Mouse (Mus musculus) C2C12 (cell line): Measurements from ENCODE around the gene Cdc42se2. TPM values are rescaled to one million over a fixed set of nuclear protein-coding genes. Genes with fewer than 3 reads are reported as not detected.

Source experiments
- H3K27me3 ChIP-seq: one replicate; pipeline ENCODE4 v1.6.1; 2011; ENCODE audit not compliant: control insufficient read depth, insufficient read depth, insufficient read length
- H3K36me3 ChIP-seq: one replicate; pipeline ENCODE4 v1.6.1; 2011; ENCODE audit not compliant: control insufficient read depth, insufficient read depth
- H3K4me3 ChIP-seq: one replicate; pipeline ENCODE4 v1.5.1; 2011; ENCODE audit warnings: mild to moderate bottlenecking, control low read depth; ENCODE audit not compliant: poor library complexity, insufficient read depth, severe bottlenecking
- H3K79me2 ChIP-seq: one replicate; pipeline ENCODE4 v1.6.1; 2011; ENCODE audit not compliant: control insufficient read depth, insufficient read depth
- H3K79me3 ChIP-seq: one replicate; pipeline ENCODE4 v1.6.1; 2011; ENCODE audit warnings: low read depth, control low read depth
- H3ac ChIP-seq: one replicate; pipeline ENCODE3; 2011; ENCODE audit warnings: low read depth; ENCODE audit not compliant: control insufficient read depth, insufficient read length
- CEBPB ChIP-seq: IDR thresholded peaks from one replicate; pipeline ENCODE4 v1.6.1; 2011; ENCODE audit warnings: low read depth, mild to moderate bottlenecking, control low read depth, moderate library complexity
- CTCF ChIP-seq: IDR thresholded peaks from one replicate; pipeline ENCODE4 v1.5.1; 2011; ENCODE audit not compliant: control insufficient read depth, insufficient read depth, insufficient read length
- FOSL1 ChIP-seq: IDR thresholded peaks from one replicate; pipeline ENCODE4 v1.8.0; 2011; ENCODE audit warnings: mild to moderate bottlenecking, low read length; ENCODE audit not compliant: poor library complexity, insufficient read depth, severe bottlenecking
- MAX ChIP-seq: IDR thresholded peaks from one replicate; pipeline ENCODE4 v1.6.1; 2011; ENCODE audit warnings: mild to moderate bottlenecking, control low read depth
- MYOD1 ChIP-seq: IDR thresholded peaks from one replicate; pipeline ENCODE4 v1.6.1; 2011; ENCODE audit warnings: low read depth; ENCODE audit not compliant: control insufficient read depth, insufficient read length
- MYOG ChIP-seq: IDR thresholded peaks from one replicate; pipeline ENCODE4 v1.6.1; 2011; ENCODE audit not compliant: control insufficient read depth, insufficient read length; ENCODE audit errors: extremely low read depth
- USF1 ChIP-seq: IDR thresholded peaks from one replicate; pipeline ENCODE4 v1.6.1; 2011; ENCODE audit warnings: low read depth, mild to moderate bottlenecking, control low read depth, moderate library complexity
- polyA plus RNA-seq: library from polyadenylated mRNA; unstranded; fragments of >200 nt; fragmentation: generic; extraction: Trizol; gene quantifications from one replicate; pipeline ENCODE4 v1.2.1, GENCODE M21; 2012; ENCODE audit warnings: missing spikeins

The Cdc42se2 gene
- polyA plus RNA-seq, 1 experiment: 21.8 TPM

- H3K79me3 ChIP-seq: peaks cover 59% of the 10 kb centered on the region
- no peak for TF ChIP-seq MYOG
- no peak for TF ChIP-seq MYOD1
- TF ChIP-seq CEBPB: no peak
- no peak for TF ChIP-seq FOSL1
- TF ChIP-seq CTCF: no peak
- TF ChIP-seq USF1: no peak
- no peak for TF ChIP-seq MAX
- H3ac ChIP-seq: no peak overlapping the region
- H3K4me3 ChIP-seq: no peak overlapping the region
- H3K79me2 ChIP-seq: peaks cover 100% of the 10 kb centered on the region
- no peaks in the 10 kb centered on the region for H3K27me3 ChIP-seq
- no peaks in the 10 kb centered on the region for H3K36me3 ChIP-seq
Observed at GRCm38 (mm10) chr11:54777387-54778130, 9.9 kb downstream of the Cdc42se2 start.

- Histone ChIP-seq H3ac (no peak overlapping the region), H3K36me3 (no peaks in the 10 kb centered on the region), H3K27me3 (no peaks in the 10 kb centered on the region), H3K79me3 (peaks cover 55% of the 10 kb centered on the region), H3K4me3 (no peak overlapping the region), H3K79me2 (peaks cover 100% of the 10 kb centered on the region)
- TF ChIP-seq MYOG (no peak), FOSL1 (no peak), USF1 (no peak), CTCF (no peak), MYOD1 (no peak), CEBPB (no peak), MAX (no peak)
Observed at GRCm38 (mm10) chr11:54776735-54777333, 10.6 kb downstream of the Cdc42se2 start.

GRCm38 (mm10) chr11:54776367-54776701 lies 11.1 kb downstream of the Cdc42se2 start:
- TF ChIP-seq USF1 (no peak), CTCF (no peak), CEBPB (no peak), FOSL1 (no peak), MYOD1 (no peak), MYOG (no peak), MAX (no peak)
- Histone ChIP-seq H3K36me3 (no peaks in the 10 kb centered on the region), H3K79me2 (peaks cover 100% of the 10 kb centered on the region), H3K4me3 (no peak overlapping the region), H3K79me3 (peaks cover 56% of the 10 kb centered on the region), H3K27me3 (no peaks in the 10 kb centered on the region), H3ac (no peak overlapping the region)

DNA sequence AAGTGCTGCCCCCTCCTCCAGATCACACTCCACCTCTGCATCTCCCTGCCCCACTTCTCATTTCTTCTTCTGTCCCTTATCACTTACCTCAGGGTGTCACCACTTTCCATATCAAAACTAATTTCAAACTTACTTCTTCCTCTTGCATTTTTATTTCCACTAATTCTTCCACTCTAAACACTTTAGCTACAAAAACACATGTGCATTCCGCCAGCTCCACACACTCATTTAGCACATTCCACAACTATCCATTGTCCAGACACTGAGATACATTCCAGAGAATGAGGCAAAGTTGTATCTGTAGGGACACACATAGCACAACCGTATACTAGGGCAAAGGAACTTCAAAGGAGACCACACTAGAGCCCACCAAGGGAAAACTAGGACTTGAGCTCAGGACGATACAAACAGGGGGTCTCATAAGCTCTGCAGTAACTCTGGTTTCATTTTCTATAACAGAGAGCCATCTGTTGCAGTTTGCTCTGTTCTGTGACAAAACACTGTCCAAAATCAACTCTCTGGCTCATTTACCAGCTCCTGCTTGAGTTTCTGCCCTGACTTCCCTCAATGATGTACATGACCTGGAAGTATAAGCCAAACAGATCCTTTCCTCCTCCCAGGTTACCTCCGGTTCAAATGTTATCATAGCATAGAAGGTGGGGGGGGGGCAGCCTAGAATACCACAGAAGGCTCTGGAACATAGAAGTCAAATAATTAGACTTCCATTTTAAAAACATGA lies 11.7 kb downstream of the Cdc42se2 start:
- H3ac ChIP-seq: no peak overlapping the region
- TF ChIP-seq MYOG (no peak), USF1 (no peak), MAX (no peak), CEBPB (no peak), FOSL1 (no peak), MYOD1 (no peak), CTCF (no peak)
- peaks cover 58% of the 10 kb centered on the region for H3K79me3 ChIP-seq
- H3K36me3 ChIP-seq: no peaks in the 10 kb centered on the region
- H3K27me3 ChIP-seq: no peaks in the 10 kb centered on the region
- H3K79me2 ChIP-seq: peaks cover 100% of the 10 kb centered on the region
- no peak overlapping the region for H3K4me3 ChIP-seq

DNA sequence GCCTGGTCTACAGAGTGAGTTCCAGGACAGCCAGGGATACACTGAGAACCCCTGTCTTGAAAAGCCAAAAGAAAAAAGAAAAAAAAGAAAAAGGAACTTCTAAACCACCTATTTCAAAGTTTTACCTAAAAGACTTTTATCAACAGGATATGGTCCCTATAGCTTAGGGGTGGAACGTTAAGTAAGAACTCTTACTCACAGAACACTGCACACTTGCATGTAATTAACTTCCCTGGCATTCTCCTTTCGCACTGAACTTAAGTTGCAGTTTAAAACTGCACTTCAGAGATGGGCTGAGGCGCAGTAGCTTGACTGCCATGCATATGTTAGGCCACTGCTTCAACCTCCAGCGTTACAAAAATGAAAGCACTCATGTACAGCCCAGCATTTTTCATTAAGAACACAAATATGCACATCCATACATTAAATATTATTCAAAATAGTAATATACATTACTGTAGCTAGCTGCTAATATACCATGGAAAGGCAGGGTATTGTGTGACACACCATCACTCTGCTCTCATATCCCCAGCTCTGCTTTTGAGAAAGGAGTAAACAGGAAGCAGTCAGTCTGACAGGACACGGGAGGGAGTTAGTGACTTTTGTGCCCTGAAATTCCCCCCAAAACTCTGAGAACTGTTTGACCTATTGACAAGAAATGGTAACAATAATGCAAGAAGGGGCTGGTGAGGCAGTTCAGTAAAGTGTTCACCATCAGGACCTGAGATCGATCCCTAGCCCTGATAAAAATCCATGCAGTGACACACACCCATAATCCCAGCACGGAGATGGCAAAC lies 13.0 kb downstream of the Cdc42se2 start:
- Histone ChIP-seq H3K36me3 (no peaks in the 10 kb centered on the region), H3ac (no peak overlapping the region), H3K79me2 (peaks cover 99% of the 10 kb centered on the region), H3K27me3 (no peaks in the 10 kb centered on the region), H3K79me3 (peaks cover 53% of the 10 kb centered on the region), H3K4me3 (no peak overlapping the region)
- TF ChIP-seq MAX: no peak
- TF ChIP-seq USF1: no peak
- TF ChIP-seq CEBPB: no peak
- no peak for TF ChIP-seq MYOD1
- no peak for TF ChIP-seq FOSL1
- TF ChIP-seq MYOG: no peak
- TF ChIP-seq CTCF: no peak
